Mouse (Mus musculus) thymus, adult 2 months (tissue): ENCODE results near the gene Ribc2. TPM values are rescaled to one million over a fixed set of nuclear protein-coding genes. Genes with fewer than 3 reads are reported as not detected.

Source experiments
- DNase-seq: peaks from one replicate; pipeline ENCODE4 v3.0.0; 2021
- H3K27ac ChIP-seq: fragments of 200-500 bp; 2 replicates; pipeline ENCODE4 v1.5.1; 2012; ENCODE audit warnings: low read length, control low read depth; ENCODE audit not compliant: control insufficient read depth, insufficient read depth
- H3K27me3 ChIP-seq: fragments of 200-500 bp; 2 replicates; pipeline ENCODE4 v1.6.1; 2012; ENCODE audit warnings: mild to moderate bottlenecking, low read length, moderate library complexity, mixed read lengths; ENCODE audit not compliant: control insufficient read depth, insufficient read depth
- H3K36me3 ChIP-seq: fragments of 200-500 bp; 2 replicates; pipeline ENCODE4 v1.6.1; 2012; ENCODE audit warnings: mild to moderate bottlenecking, low read length, moderate library complexity; ENCODE audit not compliant: control insufficient read depth, insufficient read depth
- H3K4me1 ChIP-seq: fragments of 200-500 bp; replicated peaks from 2 replicates; pipeline ENCODE4 v1.6.1; 2012; ENCODE audit warnings: low read length; ENCODE audit not compliant: control insufficient read depth, insufficient read depth
- H3K4me3 ChIP-seq: fragments of 200-500 bp; 2 replicates; pipeline ENCODE4 v1.5.1; 2012; ENCODE audit warnings: mild to moderate bottlenecking, low read length, control low read depth, moderate library complexity; ENCODE audit not compliant: control insufficient read depth, insufficient read depth
- CTCF ChIP-seq: fragments of 200-500 bp; IDR thresholded peaks from 2 replicates; pipeline ENCODE4 v1.5.1; 2012; ENCODE audit warnings: mild to moderate bottlenecking, control low read depth, low read length, moderate library complexity, borderline replicate concordance; ENCODE audit not compliant: control insufficient read depth, poor library complexity, insufficient read depth; ENCODE audit errors: extremely low read depth
- POLR2A ChIP-seq: fragments of 200-500 bp; IDR thresholded peaks from 2 replicates; pipeline ENCODE4 v1.6.1; 2012; ENCODE audit warnings: mild to moderate bottlenecking, low read length, control low read depth, moderate library complexity; ENCODE audit not compliant: control insufficient read depth, poor library complexity, insufficient read depth; ENCODE audit errors: extremely low read depth
- WGBS: fragments of 180-500 bp; shearing (Covaris S2); methylation state at CpG from one replicate; pipeline ENCODE4 v1.1.7; 2018; 5-methylcytosine and 5-hydroxymethylcytosine counted together
- polyA plus RNA-seq: library from polyadenylated mRNA; depleted of rRNA; stranded (reverse); fragments of >200 nt; gene quantifications from 2 replicates; pipeline ENCODE4 v1.2.3, GENCODE M21; 2012

The Ribc2 gene
- polyA plus RNA-seq, 1 experiment = 0.09 TPM

GRCm38 (mm10) chr15:85161416-85161815 lies 29.5 kb downstream of the Ribc2 start:
- Histone ChIP-seq H3K4me3 (no peak overlapping the region), H3K36me3 (no peaks in the 10 kb centered on the region), H3K27ac (no peak overlapping the region), H3K4me1 (no peaks in the 10 kb centered on the region), H3K27me3 (no peaks in the 10 kb centered on the region)
- TF ChIP-seq CTCF (no peak), POLR2A (no peak)
- no peak for DNase-seq

GRCm38 (mm10) chr15:85162693-85163663 lies 31.1 kb downstream of the Ribc2 start:
- no peaks in the 10 kb centered on the region for H3K27me3 ChIP-seq
- TF ChIP-seq POLR2A (no peak), CTCF (no peak)
- WGBS = 65% methylated on average over 21 of the region's 21 CpGs
- H3K36me3 ChIP-seq = no peaks in the 10 kb centered on the region
- no peak overlapping the region for H3K27ac ChIP-seq
- DNase-seq = no peak
- no peaks in the 10 kb centered on the region for H3K4me1 ChIP-seq
- no peak overlapping the region for H3K4me3 ChIP-seq

- no peak overlapping the region for H3K4me3 ChIP-seq
- no peaks in the 10 kb centered on the region for H3K4me1 ChIP-seq
- no peak for DNase-seq
- WGBS = 40% methylated on average over 11 of the region's 11 CpGs
- TF ChIP-seq POLR2A = no peak
- TF ChIP-seq CTCF = no peak
- no peaks in the 10 kb centered on the region for H3K36me3 ChIP-seq
- no peak overlapping the region for H3K27ac ChIP-seq
- H3K27me3 ChIP-seq = no peaks in the 10 kb centered on the region
These were observed 34.6 kb downstream of the Ribc2 start for GRCm38 (mm10) chr15:85166433-85166933.

GRCm38 (mm10) chr15:85167086-85167679 lies 35.3 kb downstream of the Ribc2 start:
- 86% methylated on average over 12 of the region's 12 CpGs for WGBS
- Histone ChIP-seq H3K27ac (no peak overlapping the region), H3K4me1 (no peaks in the 10 kb centered on the region), H3K27me3 (no peaks in the 10 kb centered on the region), H3K4me3 (no peak overlapping the region), H3K36me3 (no peaks in the 10 kb centered on the region)
- DNase-seq = no peak
- TF ChIP-seq CTCF (no peak), POLR2A (no peak)

- H3K27me3 ChIP-seq = no peaks in the 10 kb centered on the region
- H3K36me3 ChIP-seq = no peaks in the 10 kb centered on the region
- 90% methylated on average over 2 of the region's 2 CpGs for WGBS
- no peak overlapping the region for H3K27ac ChIP-seq
- no peak overlapping the region for H3K4me3 ChIP-seq
- no peaks in the 10 kb centered on the region for H3K4me1 ChIP-seq
- TF ChIP-seq CTCF = no peak
- no peak for TF ChIP-seq POLR2A
- no peak for DNase-seq
These were observed 40.2 kb downstream of the Ribc2 start for GRCm38 (mm10) chr15:85172054-85172453.

GRCm38 (mm10) chr15:85173425-85173824 lies 41.5 kb downstream of the Ribc2 start:
- Histone ChIP-seq H3K36me3 (no peaks in the 10 kb centered on the region), H3K4me1 (no peaks in the 10 kb centered on the region), H3K27me3 (no peaks in the 10 kb centered on the region), H3K4me3 (no peak overlapping the region), H3K27ac (no peak overlapping the region)
- TF ChIP-seq CTCF (no peak), POLR2A (no peak)
- DNase-seq = no peak
- 91% methylated on average over 8 of the region's 8 CpGs for WGBS

- Histone ChIP-seq H3K27me3 (no peaks in the 10 kb centered on the region), H3K4me1 (no peaks in the 10 kb centered on the region), H3K36me3 (no peaks in the 10 kb centered on the region), H3K4me3 (no peak overlapping the region), H3K27ac (no peak overlapping the region)
- WGBS = 87% methylated on average over 10 of the region's 10 CpGs
- TF ChIP-seq CTCF = no peak
- no peak for TF ChIP-seq POLR2A
- DNase-seq = no peak
These were observed 42.2 kb downstream of the Ribc2 start for GRCm38 (mm10) chr15:85174060-85174459.
